Mouse (Mus musculus) bone marrow, adult 2 months (tissue): ENCODE results near the gene Atf2.

ENCODE experiments used
- CTCF ChIP-seq: fragments of 200-500 bp; IDR thresholded peaks from 2 replicates; pipeline ENCODE4 v1.5.1; 2011; ENCODE audit warnings: low read length, control low read depth; ENCODE audit not compliant: control insufficient read depth, insufficient read depth
- POLR2A ChIP-seq: fragments of 200-500 bp; IDR thresholded peaks from 2 replicates; pipeline ENCODE4 v1.6.1; 2011; ENCODE audit warnings: low read depth, mild to moderate bottlenecking, control low read depth, low read length, borderline replicate concordance; ENCODE audit not compliant: control insufficient read depth

GRCm38 (mm10) chr2:73911175-73911700 is 18.8 kb upstream of the Atf2 start, which contains the start of gene Atp5g3:
- TF ChIP-seq POLR2A: peak; percentile 80; the same call in 1 of the 2 replicates
- no peak for TF ChIP-seq CTCF
